Mouse (Mus musculus): ENCODE data around the gene Gm8653.
"Not testable (repeated sequence)": the region's sequence is repeated elsewhere in the genome, so short reads cannot be mapped to it uniquely, and the experiment has no call there.

Gm8653 gene

DNA sequence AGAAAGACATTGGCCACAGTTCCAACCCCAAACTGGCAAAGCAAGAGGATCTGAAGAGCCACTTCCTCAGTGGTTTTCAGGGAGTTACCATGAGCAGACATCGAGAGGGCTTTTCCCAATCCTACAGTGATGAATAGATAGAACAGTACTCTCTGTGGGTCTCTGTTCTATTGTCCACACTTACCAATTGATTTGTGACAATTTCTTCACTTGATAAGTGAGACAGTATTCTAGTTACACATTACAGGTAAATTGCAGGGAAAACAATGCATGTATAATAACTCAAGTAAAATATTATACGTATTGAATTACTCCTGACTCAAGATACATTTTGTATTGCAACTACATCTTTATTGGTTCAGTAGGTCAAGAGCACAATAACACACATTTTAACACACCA lies at the start of gene Gm8653:
Gene Gm8653 (minus strand): TSS at position 101 of the 400 bp plus-strand sequence.
- DNase-seq (ENCODE audit: low spot score): not testable (repeated sequence)

DNA sequence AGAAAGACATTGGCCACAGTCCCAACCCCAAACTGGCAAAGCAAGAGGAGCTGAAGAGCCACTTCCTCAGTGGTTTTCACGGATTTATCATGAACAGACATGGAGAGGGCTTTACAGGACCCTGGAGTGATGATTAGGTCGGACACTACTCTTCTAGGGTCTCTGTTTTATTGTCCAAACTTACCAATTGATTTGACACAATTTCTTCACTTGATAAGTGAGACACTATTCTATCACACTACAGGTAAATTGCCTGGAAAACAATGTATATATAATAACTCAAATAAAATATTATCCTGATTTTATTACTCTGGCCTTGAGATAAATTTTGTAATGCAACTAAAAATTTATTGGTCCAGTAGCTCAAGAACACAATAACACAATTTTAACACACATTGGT lies 28.3 kb upstream of the Gm8653 start, which contains the start of gene Gm8453:
Gene Gm8453 (minus strand): TSS at position 101 of the 400 bp plus-strand sequence.
- not testable (repeated sequence) for DNase-seq (ENCODE audit: low spot score)

DNA sequence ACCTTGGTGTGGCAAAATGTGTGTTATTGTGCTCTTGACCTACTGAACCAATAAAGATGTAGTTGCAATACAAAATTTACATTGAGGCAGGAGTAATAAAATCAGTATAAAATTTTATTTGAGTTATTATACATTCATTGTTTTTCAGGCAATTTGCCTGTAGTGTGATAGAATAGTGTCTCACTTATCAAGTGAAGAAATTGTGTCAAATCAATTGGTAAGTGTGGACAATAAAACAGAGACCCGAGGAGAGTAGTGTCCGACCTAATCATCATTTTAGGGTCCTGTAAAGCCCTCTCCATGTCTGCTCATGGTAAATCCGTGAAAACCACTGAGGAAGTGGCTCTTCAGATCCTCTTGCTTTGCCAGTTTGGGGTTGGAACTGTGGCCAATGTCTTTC lies 12.0 kb downstream of the Gm8653 start, which contains the start of gene Vmn1r143:
Gene Vmn1r143 (plus strand): TSS at position 301 of the 400 bp plus-strand sequence.
- not testable (repeated sequence) for DNase-seq (ENCODE audit: low spot score)

DNA sequence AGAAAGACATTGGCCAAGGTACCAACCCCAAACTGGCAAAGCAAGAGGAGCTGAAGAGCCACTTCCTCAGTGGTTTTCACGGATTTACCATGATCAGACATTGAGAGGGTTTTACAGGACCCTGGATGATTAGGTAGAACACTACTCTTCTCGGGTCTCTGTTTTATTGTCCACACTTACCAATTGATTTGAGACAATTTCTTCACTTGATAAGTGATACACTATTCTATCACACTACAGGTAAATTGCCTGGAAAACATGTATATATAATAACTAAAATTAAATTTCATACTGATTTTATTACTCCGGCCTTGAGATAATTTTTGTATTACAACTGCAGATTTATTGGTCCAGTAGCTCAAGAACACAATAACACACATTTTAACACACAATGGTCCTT lies 37.1 kb downstream of the Gm8653 start, which contains the start of gene Vmn1r142:
Gene Vmn1r142 (minus strand): TSS at position 101 of the 400 bp plus-strand sequence.
- DNase-seq (ENCODE audit: low spot score): not testable (repeated sequence)
